Mouse (Mus musculus): Measurements from ENCODE around the gene Hmgb1. TPM values are rescaled to one million over a fixed set of nuclear protein-coding genes. Genes with fewer than 3 reads are reported as not detected.

Gene Hmgb1
- polyA plus RNA-seq, 1 experiment from 2014 or later, result 414 TPM

DNA sequence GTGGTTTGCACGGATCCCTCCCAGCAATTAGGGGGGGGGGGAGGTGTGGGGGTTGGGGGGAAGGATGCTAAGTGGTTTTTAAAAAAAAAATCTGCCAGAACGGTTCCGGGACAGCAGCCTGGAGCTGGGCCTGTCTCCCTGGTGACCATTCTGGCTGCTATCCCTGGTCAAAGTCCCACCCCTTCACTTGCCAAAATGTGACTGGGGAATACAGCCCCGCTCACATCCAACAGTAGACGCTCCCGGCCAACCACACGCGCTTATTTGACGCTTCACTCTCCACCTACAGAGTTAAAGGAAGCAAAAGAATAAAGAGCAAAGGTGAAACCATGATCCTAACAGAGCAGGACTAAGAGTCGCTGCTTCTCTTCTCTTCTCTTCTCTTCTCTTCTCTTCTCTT lies 146.6 kb downstream of the Hmgb1 start:
- Histone ChIP-seq H3K4me3 (ENCODE audit: inconsistent target) (no peak overlapping the region), H3K27ac (no peak overlapping the region), H3K36me3 (ENCODE audit: inconsistent target) (no peaks in the 10 kb centered on the region), H3K79me2 (ENCODE audit: inconsistent target) (no peaks in the 10 kb centered on the region)
- WGBS (ENCODE audit: missing documents), result 52% methylated on average over 10 of the region's 10 CpGs

- no peaks in the 10 kb centered on the region for H3K36me3 ChIP-seq (ENCODE audit: inconsistent target)
- no peak overlapping the region for H3K27ac ChIP-seq
- H3K79me2 ChIP-seq (ENCODE audit: inconsistent target), result no peaks in the 10 kb centered on the region
- H3K4me3 ChIP-seq (ENCODE audit: inconsistent target), result no peak overlapping the region
- WGBS (ENCODE audit: missing documents), result 95% methylated on average over 3 of the region's 3 CpGs
Observed at GRCm38 (mm10) chr5:149036920-149037319, 147.4 kb downstream of the Hmgb1 start.

- Histone ChIP-seq H3K4me3 (ENCODE audit: inconsistent target) (no peak overlapping the region), H3K27ac (no peak overlapping the region), H3K79me2 (ENCODE audit: inconsistent target) (no peaks in the 10 kb centered on the region), H3K36me3 (ENCODE audit: inconsistent target) (no peaks in the 10 kb centered on the region)
- WGBS (ENCODE audit: missing documents), result 96% methylated on average over 4 of the region's 4 CpGs
Observed at GRCm38 (mm10) chr5:149032438-149032837, 151.9 kb downstream of the Hmgb1 start.

- peak overlapping the region; percentile 7; the same call in 1 of the 2 replicates for H3K4me3 ChIP-seq (ENCODE audit: inconsistent target)
- peak overlapping the region; percentile 71 for H3K27ac ChIP-seq
- WGBS (ENCODE audit: missing documents), result 2% methylated on average over 30 of the region's 30 CpGs
Observed at GRCm38 (mm10) chr5:149031199-149031750, 153.0 kb downstream of the Hmgb1 start.

GRCm38 (mm10) chr5:149030103-149030502 lies 154.2 kb downstream of the Hmgb1 start:
- H3K4me3 ChIP-seq (ENCODE audit: inconsistent target), result no peak overlapping the region
- WGBS (ENCODE audit: missing documents), result 73% methylated on average over 2 of the region's 2 CpGs
- H3K36me3 ChIP-seq (ENCODE audit: inconsistent target), result no peaks in the 10 kb centered on the region
- H3K27ac ChIP-seq, result no peak overlapping the region
- H3K79me2 ChIP-seq (ENCODE audit: inconsistent target), result no peaks in the 10 kb centered on the region

More at GRCm38 (mm10) chr5:149031199-149031750, 153.0 kb downstream of the Hmgb1 start:
- H3K79me2 ChIP-seq (ENCODE audit: inconsistent target), result no peaks in the 10 kb centered on the region
- H3K36me3 ChIP-seq (ENCODE audit: inconsistent target), result no peaks in the 10 kb centered on the region

DNA sequence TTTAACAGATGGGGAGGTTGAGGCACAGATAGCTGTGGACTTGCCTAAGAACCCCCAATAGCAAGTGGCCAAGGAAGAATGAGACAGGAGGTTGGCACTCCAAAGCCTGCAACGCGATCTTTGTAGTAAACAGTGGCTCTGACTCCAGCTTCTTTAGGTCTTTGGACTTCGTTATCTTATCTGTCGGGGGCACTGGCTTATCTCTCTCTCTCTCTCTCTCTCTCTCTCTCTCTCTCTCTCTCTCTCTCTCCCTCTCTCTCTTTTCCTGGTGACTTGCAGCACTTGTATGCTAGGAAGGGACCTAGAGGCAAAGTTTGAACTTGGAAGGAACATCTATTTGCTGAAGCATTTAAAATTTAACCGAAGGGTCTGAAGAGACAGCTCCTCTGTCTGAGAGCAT lies 155.9 kb downstream of the Hmgb1 start:
- Histone ChIP-seq H3K27ac (no peak overlapping the region), H3K36me3 (ENCODE audit: inconsistent target) (no peaks in the 10 kb centered on the region), H3K4me3 (ENCODE audit: inconsistent target) (no peak overlapping the region), H3K79me2 (ENCODE audit: inconsistent target) (no peaks in the 10 kb centered on the region)
- WGBS (ENCODE audit: missing documents), result 97% methylated on average over 5 of the region's 5 CpGs

DNA sequence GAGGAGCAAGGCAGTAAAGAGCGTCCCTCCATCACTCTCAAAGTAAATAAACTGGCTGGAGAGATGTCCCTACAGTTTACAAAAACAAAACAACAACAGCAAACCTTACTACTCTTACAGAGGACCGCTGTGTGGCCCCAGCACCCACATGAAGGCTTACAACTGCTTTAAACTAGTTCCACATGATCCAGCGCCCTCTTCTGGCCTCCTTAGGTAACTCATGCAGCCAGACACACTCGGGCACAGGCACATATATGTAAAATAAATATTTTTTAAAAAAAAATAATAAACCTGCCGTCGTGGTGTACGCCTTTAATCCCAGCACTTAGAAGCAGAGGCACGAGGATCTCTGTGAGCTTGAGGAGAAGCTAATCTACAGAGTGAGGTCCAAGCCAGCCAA lies 156.9 kb downstream of the Hmgb1 start:
- WGBS (ENCODE audit: missing documents), result 90% methylated on average over 8 of the region's 8 CpGs
- Histone ChIP-seq H3K79me2 (ENCODE audit: inconsistent target) (no peaks in the 10 kb centered on the region), H3K36me3 (ENCODE audit: inconsistent target) (no peaks in the 10 kb centered on the region), H3K4me3 (ENCODE audit: inconsistent target) (no peak overlapping the region), H3K27ac (no peak overlapping the region)

- no peaks in the 10 kb centered on the region for H3K36me3 ChIP-seq (ENCODE audit: inconsistent target)
- H3K4me3 ChIP-seq (ENCODE audit: inconsistent target), result no peak overlapping the region
- no peaks in the 10 kb centered on the region for H3K79me2 ChIP-seq (ENCODE audit: inconsistent target)
- H3K27ac ChIP-seq, result no peak overlapping the region
- 27% methylated on average over 7 of the region's 7 CpGs for WGBS (ENCODE audit: missing documents)
Observed at GRCm38 (mm10) chr5:149021120-149021519, 163.2 kb downstream of the Hmgb1 start.

DNA sequence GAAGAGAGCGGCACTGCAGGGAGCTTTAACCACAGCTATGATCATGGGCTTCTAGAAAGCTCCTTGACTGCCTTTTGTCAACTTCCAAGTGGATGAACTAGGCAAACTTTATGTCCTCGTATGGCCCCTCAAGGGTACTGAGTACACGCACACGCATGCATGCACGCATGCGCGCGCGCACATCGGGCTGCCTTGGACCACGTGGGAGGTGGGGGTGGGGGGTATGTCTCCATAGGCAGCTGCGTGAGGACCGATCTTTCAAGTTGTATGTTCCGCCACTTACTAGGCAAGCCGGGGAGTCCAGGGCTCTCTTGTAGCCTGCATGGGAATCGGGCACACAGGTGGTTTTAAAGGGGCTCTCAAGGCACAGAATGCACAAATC lies 163.6 kb downstream of the Hmgb1 start:
- Histone ChIP-seq H3K36me3 (ENCODE audit: inconsistent target) (no peaks in the 10 kb centered on the region), H3K4me3 (ENCODE audit: inconsistent target) (no peak overlapping the region), H3K79me2 (ENCODE audit: inconsistent target) (no peaks in the 10 kb centered on the region), H3K27ac (no peak overlapping the region)
- 57% methylated on average over 8 of the region's 16 CpGs for WGBS (ENCODE audit: missing documents)

DNA sequence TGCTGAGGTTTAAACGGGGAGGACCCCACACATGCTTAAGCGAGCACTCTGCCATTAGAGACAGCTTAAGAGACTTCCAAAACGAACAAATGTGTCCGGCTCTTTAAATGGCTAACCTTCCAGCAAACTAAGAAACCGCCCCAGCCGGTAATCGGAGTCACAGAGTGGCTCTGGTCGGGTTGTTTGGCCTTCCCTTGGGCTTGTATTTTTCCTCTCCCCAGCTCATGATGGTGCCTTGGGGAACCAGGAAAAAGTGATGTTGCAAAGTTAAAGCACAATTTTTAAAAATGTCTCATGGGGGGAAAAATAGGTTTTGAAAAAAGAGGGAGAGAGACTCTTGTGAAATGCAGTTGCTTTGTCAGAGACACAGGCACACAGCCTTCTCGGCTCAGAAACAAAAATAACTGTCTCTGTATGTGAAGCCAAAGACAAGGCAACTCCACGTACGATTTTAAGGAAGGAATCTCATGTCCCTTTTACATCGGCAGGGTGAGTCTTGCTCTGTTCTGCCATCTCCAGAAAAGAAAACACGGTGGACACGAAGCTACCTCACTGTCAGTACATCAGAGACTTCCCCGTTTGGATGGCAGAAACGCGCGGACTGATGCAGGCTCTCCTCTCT lies 164.1 kb downstream of the Hmgb1 start:
- Histone ChIP-seq H3K79me2 (ENCODE audit: inconsistent target) (no peaks in the 10 kb centered on the region), H3K36me3 (ENCODE audit: inconsistent target) (no peaks in the 10 kb centered on the region), H3K27ac (no peak overlapping the region), H3K4me3 (ENCODE audit: inconsistent target) (no peak overlapping the region)
- 57% methylated on average over 18 of the region's 18 CpGs for WGBS (ENCODE audit: missing documents)

DNA sequence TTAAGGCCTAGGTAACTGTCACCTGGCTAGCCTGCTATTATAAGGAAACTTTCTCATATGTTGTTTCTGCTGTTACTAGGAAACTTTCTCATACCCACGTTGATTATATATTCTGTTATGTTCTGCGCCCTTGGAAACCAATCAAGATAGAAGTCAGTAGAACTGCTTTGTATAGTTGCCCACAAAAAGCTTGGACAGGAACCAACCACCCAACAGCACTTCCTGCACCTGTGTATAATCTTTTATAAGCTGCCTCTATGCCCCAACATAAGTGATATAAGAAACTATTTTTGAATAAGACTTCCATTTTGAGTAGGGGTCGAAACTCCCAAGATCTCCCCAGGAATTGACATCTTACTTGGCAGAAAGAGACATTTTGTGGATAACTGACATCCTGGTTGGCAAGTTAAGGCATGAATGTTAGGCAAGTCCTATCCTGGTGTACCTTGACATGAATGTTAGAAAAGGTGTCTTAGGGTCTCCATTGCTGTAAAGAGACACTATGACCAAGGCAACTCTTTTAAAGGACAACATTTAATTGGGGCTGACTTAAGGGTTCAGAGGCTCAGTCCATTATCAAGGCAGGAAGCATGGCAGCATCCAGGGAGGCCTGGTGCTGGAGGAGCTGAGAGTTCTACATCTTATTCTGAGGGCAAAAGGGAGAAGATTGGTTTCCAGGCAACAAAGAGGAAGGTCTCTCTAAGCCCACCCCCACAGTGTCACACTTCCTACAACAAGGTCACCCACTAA lies 166.4 kb downstream of the Hmgb1 start:
- Histone ChIP-seq H3K79me2 (ENCODE audit: inconsistent target) (no peaks in the 10 kb centered on the region), H3K4me3 (ENCODE audit: inconsistent target) (no peak overlapping the region), H3K36me3 (ENCODE audit: inconsistent target) (no peaks in the 10 kb centered on the region), H3K27ac (no peak overlapping the region)
- WGBS (ENCODE audit: missing documents), result 30% methylated on average over 3 of the region's 3 CpGs

- H3K4me3 ChIP-seq (ENCODE audit: inconsistent target), result no peak overlapping the region
- H3K27ac ChIP-seq, result no peak overlapping the region
- WGBS (ENCODE audit: missing documents), result 98% methylated on average over 3 of the region's 3 CpGs
- H3K79me2 ChIP-seq (ENCODE audit: inconsistent target), result no peaks in the 10 kb centered on the region
- no peaks in the 10 kb centered on the region for H3K36me3 ChIP-seq (ENCODE audit: inconsistent target)
Observed at GRCm38 (mm10) chr5:149017181-149017580, 167.1 kb downstream of the Hmgb1 start.

GRCm38 (mm10) chr5:149016261-149016660 lies 168.0 kb downstream of the Hmgb1 start:
- Histone ChIP-seq H3K36me3 (ENCODE audit: inconsistent target) (no peaks in the 10 kb centered on the region), H3K27ac (no peak overlapping the region), H3K79me2 (ENCODE audit: inconsistent target) (no peaks in the 10 kb centered on the region), H3K4me3 (ENCODE audit: inconsistent target) (no peak overlapping the region)
- WGBS (ENCODE audit: missing documents), result 68% methylated on average over 5 of the region's 5 CpGs

- H3K79me2 ChIP-seq (ENCODE audit: inconsistent target), result no peaks in the 10 kb centered on the region
- no peaks in the 10 kb centered on the region for H3K36me3 ChIP-seq (ENCODE audit: inconsistent target)
- WGBS (ENCODE audit: missing documents), result 8% methylated on average over 30 of the region's 37 CpGs
- H3K27ac ChIP-seq, result no peak overlapping the region
- peak overlapping the region; percentile 7; the same call in 1 of the 2 replicates for H3K4me3 ChIP-seq (ENCODE audit: inconsistent target)
Observed at GRCm38 (mm10) chr5:149015335-149016201, 168.7 kb downstream of the Hmgb1 start.

Measured in macrophage (primary cell).